Mouse (Mus musculus) bone marrow, adult 2 months (tissue): ENCODE results near the gene Ceacam2.

ENCODE experiments used
- CTCF ChIP-seq: fragments of 200-500 bp; IDR thresholded peaks from 2 replicates; pipeline ENCODE4 v1.5.1; 2011; ENCODE audit warnings: low read length, control low read depth; ENCODE audit not compliant: control insufficient read depth, insufficient read depth
- POLR2A ChIP-seq: fragments of 200-500 bp; IDR thresholded peaks from 2 replicates; pipeline ENCODE4 v1.6.1; 2011; ENCODE audit warnings: low read depth, mild to moderate bottlenecking, control low read depth, low read length, borderline replicate concordance; ENCODE audit not compliant: control insufficient read depth

DNA sequence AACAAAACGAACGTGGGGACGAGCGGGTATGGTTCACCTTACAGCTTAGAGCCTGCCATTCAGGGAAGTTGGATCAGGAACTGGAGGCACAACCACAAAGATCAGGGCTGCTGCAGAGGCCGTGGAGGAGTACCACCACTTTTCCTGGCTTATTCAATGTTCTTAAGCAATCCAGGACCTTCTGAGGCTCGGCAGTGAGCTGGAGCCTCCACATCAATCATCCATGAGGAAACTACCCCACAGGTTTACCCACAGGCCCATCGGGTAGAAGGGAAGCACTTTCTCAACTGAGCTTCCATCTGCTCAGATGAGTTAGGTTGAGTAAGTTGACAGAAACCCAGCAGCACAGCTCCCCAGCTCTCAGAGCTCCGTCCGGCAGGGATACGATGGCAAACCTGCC, 39.8 kb upstream of the Ceacam2 start:
- TF ChIP-seq CTCF (no peak), POLR2A (no peak)
